Mouse (Mus musculus) neural tube, embryonic 10.5 days (tissue): ENCODE data around the gene Teddm1a.

Source experiments
- DNase-seq: peaks from one replicate; pipeline ENCODE4 v3.0.0-alpha.2; 2017; ENCODE audit warnings: low spot score; ENCODE audit errors: extremely low spot score

Teddm1a gene

GRCm38 (mm10) chr1:153904236-153904635 is 12.7 kb downstream of the Teddm1a start:
- DNase-seq = no peak

GRCm38 (mm10) chr1:153905884-153906283 is 14.3 kb downstream of the Teddm1a start:
- no peak for DNase-seq

GRCm38 (mm10) chr1:153908208-153908607 is 16.7 kb downstream of the Teddm1a start:
- no peak for DNase-seq

GRCm38 (mm10) chr1:153908741-153909140 is 17.2 kb downstream of the Teddm1a start:
- DNase-seq = no peak

GRCm38 (mm10) chr1:153909213-153909962 is 17.8 kb downstream of the Teddm1a start:
- no peak for DNase-seq

GRCm38 (mm10) chr1:153909963-153910291 is 18.4 kb downstream of the Teddm1a start:
- DNase-seq = no peak

- DNase-seq = no peak
Measured at GRCm38 (mm10) chr1:153910423-153910822, 18.9 kb downstream of the Teddm1a start.

- DNase-seq = no peak
Measured at GRCm38 (mm10) chr1:153911276-153911795, 19.8 kb downstream of the Teddm1a start.

GRCm38 (mm10) chr1:153913869-153914268 is 22.3 kb downstream of the Teddm1a start:
- DNase-seq = no peak

GRCm38 (mm10) chr1:153918521-153919206 is 27.1 kb downstream of the Teddm1a start:
- DNase-seq = no peak

GRCm38 (mm10) chr1:153921642-153922041 is 30.1 kb downstream of the Teddm1a start:
- no peak for DNase-seq

GRCm38 (mm10) chr1:153922571-153923021 is 31.1 kb downstream of the Teddm1a start:
- no peak for DNase-seq

GRCm38 (mm10) chr1:153924395-153925385 is 33.1 kb downstream of the Teddm1a start:
- DNase-seq = no peak

- no peak for DNase-seq
Measured at GRCm38 (mm10) chr1:153930431-153930830, 38.9 kb downstream of the Teddm1a start.

- DNase-seq = no peak
Measured at GRCm38 (mm10) chr1:153933772-153934171, 42.2 kb downstream of the Teddm1a start.

GRCm38 (mm10) chr1:153935844-153936380 is 44.4 kb downstream of the Teddm1a start:
- DNase-seq = no peak

GRCm38 (mm10) chr1:153937025-153937424 is 45.5 kb downstream of the Teddm1a start:
- no peak for DNase-seq

GRCm38 (mm10) chr1:153940986-153941385 is 49.4 kb downstream of the Teddm1a start:
- no peak for DNase-seq
